Mouse (Mus musculus) heart, adult 9 months (tissue): ENCODE results near the gene Iqck.

Experiments
- DNase-seq, 2 experiments: peaks; one replicate each; pipeline ENCODE4 v3.0.0; 2022; ENCODE audit warnings: low spot score in 2 of 2

The Iqck gene

GRCm38 (mm10) chr7:118948677-118949282 is 93.2 kb downstream of the Iqck start:
- DNase-seq = no peak

GRCm38 (mm10) chr7:118949749-118950148 is 94.2 kb downstream of the Iqck start:
- DNase-seq = no peak

- DNase-seq = no peak
Measured at GRCm38 (mm10) chr7:118953626-118954282, 98.2 kb downstream of the Iqck start.

GRCm38 (mm10) chr7:118954968-118955367 is 99.4 kb downstream of the Iqck start:
- no peak for DNase-seq

- DNase-seq = no peak
Measured at GRCm38 (mm10) chr7:118956616-118957246, 101.2 kb downstream of the Iqck start.

GRCm38 (mm10) chr7:118959209-118959608 is 103.7 kb downstream of the Iqck start:
- DNase-seq = no peak

- no peak for DNase-seq
Measured at GRCm38 (mm10) chr7:118964777-118965176, 109.2 kb downstream of the Iqck start.

GRCm38 (mm10) chr7:118965198-118965597 is 109.6 kb downstream of the Iqck start:
- no peak for DNase-seq

- DNase-seq = no peak
Measured at GRCm38 (mm10) chr7:118968870-118969269, 113.3 kb downstream of the Iqck start.

GRCm38 (mm10) chr7:118971499-118971898 is 115.9 kb downstream of the Iqck start:
- DNase-seq = no peak

- no peak for DNase-seq
Measured at GRCm38 (mm10) chr7:118972306-118972705, 116.8 kb downstream of the Iqck start.

GRCm38 (mm10) chr7:118973377-118973776 is 117.8 kb downstream of the Iqck start:
- no peak for DNase-seq

- peak; percentile 17 to 46 for DNase-seq
Measured at GRCm38 (mm10) chr7:118975837-118976236, 120.3 kb downstream of the Iqck start.

- peak; percentile 67 to 73 for DNase-seq
Measured at GRCm38 (mm10) chr7:118976414-118977166, 121.0 kb downstream of the Iqck start.

- no peak for DNase-seq
Measured at GRCm38 (mm10) chr7:118977167-118977543, 121.6 kb downstream of the Iqck start.

GRCm38 (mm10) chr7:118979121-118979520 is 123.6 kb downstream of the Iqck start:
- DNase-seq = no peak

GRCm38 (mm10) chr7:118979708-118980107 is 124.2 kb downstream of the Iqck start:
- DNase-seq = no peak

GRCm38 (mm10) chr7:118981346-118981745 is 125.8 kb downstream of the Iqck start:
- DNase-seq = peak; percentile 53 to 55

GRCm38 (mm10) chr7:118981831-118982230 is 126.3 kb downstream of the Iqck start:
- no peak for DNase-seq

GRCm38 (mm10) chr7:118982586-118982985 is 127.0 kb downstream of the Iqck start:
- no peak for DNase-seq

- DNase-seq = peak in 1 of 2 experiments; percentile 8
Measured at GRCm38 (mm10) chr7:118983961-118984360, 128.4 kb downstream of the Iqck start.

- DNase-seq = no peak
Measured at GRCm38 (mm10) chr7:118985786-118986185, 130.2 kb downstream of the Iqck start.
